Mouse (Mus musculus): ENCODE data around the gene Nog. TPM values are rescaled to one million over a fixed set of nuclear protein-coding genes. Genes with fewer than 3 reads are reported as not detected.

The Nog gene
- polyA plus RNA-seq (2016; fragmentation: Nextera tagmentation; extraction: Ambion mirVana) = 1.1 and 1.7 TPM in 2 replicates

GRCm38 (mm10) chr11:89302056-89302815 is at the start of gene Nog:
Gene Nog (minus strand): TSS chr11:89302332.
- peak within 1 kb of the TSS; percentile 91 for H3K4me2 ChIP-seq
- WGBS = 2% methylated on average over 92 of the region's 97 CpGs
- peaks cover 4% of the 10 kb centered on the region; the same call in 1 of the 2 replicates for H3K27me3 ChIP-seq (replicated peaks)
- H3K9me3 ChIP-seq (replicated peaks) = peaks cover 5% of the 10 kb centered on the region
- H3K36me3 ChIP-seq = no peaks in the 10 kb centered on the region
- 0 out of 2 replicates have a peak, but pooled peaks have one; percentile 27 for ATAC-seq (ENCODE audit: insufficient number of reproducible peaks, low FRiP score)
- H3K27ac ChIP-seq (ENCODE audit: poor library complexity, severe bottlenecking) = peak within 1 kb of the TSS; percentile 84
- peaks cover 30% of the 10 kb centered on the region for H3K4me1 ChIP-seq (replicated peaks)
- peak within 1 kb of the TSS; percentile 76 for H3K4me3 ChIP-seq
- H3K9ac ChIP-seq = peak within 1 kb of the TSS; percentile 82

- 25% methylated on average over 12 of the region's 12 CpGs for WGBS
- ATAC-seq (ENCODE audit: insufficient number of reproducible peaks, low FRiP score) = no peak
Observed at GRCm38 (mm10) chr11:89340238-89340637, 38.1 kb upstream of the Nog start.

GRCm38 (mm10) chr11:89339783-89340182 is 37.7 kb upstream of the Nog start:
- peaks cover 4% of the 10 kb centered on the region for H3K4me1 ChIP-seq (replicated peaks)
- no peak overlapping the region for H3K4me2 ChIP-seq
- H3K4me3 ChIP-seq = no peak overlapping the region
- ATAC-seq (ENCODE audit: insufficient number of reproducible peaks, low FRiP score) = no peak
- 73% methylated on average over 8 of the region's 8 CpGs for WGBS
- H3K9me3 ChIP-seq (replicated peaks) = no peaks in the 10 kb centered on the region
- H3K27ac ChIP-seq (ENCODE audit: poor library complexity, severe bottlenecking) = no peak overlapping the region
- H3K9ac ChIP-seq = no peak overlapping the region
- H3K27me3 ChIP-seq (replicated peaks) = no peaks in the 10 kb centered on the region
- no peaks in the 10 kb centered on the region for H3K36me3 ChIP-seq

More at GRCm38 (mm10) chr11:89340238-89340637, 38.1 kb upstream of the Nog start:
- Histone ChIP-seq H3K4me2 (no peak overlapping the region), H3K9ac (no peak overlapping the region), H3K36me3 (no peaks in the 10 kb centered on the region), H3K9me3 (replicated peaks) (no peaks in the 10 kb centered on the region), H3K4me1 (replicated peaks) (peaks cover 4% of the 10 kb centered on the region), H3K4me3 (no peak overlapping the region), H3K27ac (ENCODE audit: poor library complexity, severe bottlenecking) (no peak overlapping the region), H3K27me3 (replicated peaks) (no peaks in the 10 kb centered on the region)

- Histone ChIP-seq H3K4me3 (no peak overlapping the region), H3K27me3 (replicated peaks) (no peaks in the 10 kb centered on the region)
- no peak for ATAC-seq (ENCODE audit: insufficient number of reproducible peaks, low FRiP score)
Observed at GRCm38 (mm10) chr11:89337910-89338309, 35.8 kb upstream of the Nog start.

GRCm38 (mm10) chr11:89327089-89327881 is 25.2 kb upstream of the Nog start:
- Histone ChIP-seq H3K4me2 (no peak overlapping the region), H3K4me3 (no peak overlapping the region), H3K27me3 (replicated peaks) (no peaks in the 10 kb centered on the region), H3K9me3 (replicated peaks) (no peaks in the 10 kb centered on the region), H3K4me1 (replicated peaks) (no peaks in the 10 kb centered on the region), H3K27ac (ENCODE audit: poor library complexity, severe bottlenecking) (no peak overlapping the region), H3K9ac (no peak overlapping the region), H3K36me3 (no peaks in the 10 kb centered on the region)
- no peak for ATAC-seq (ENCODE audit: insufficient number of reproducible peaks, low FRiP score)
- WGBS = 61% methylated on average over 11 of the region's 11 CpGs

More at GRCm38 (mm10) chr11:89337910-89338309, 35.8 kb upstream of the Nog start:
- Histone ChIP-seq H3K4me1 (replicated peaks) (peaks cover 4% of the 10 kb centered on the region), H3K9me3 (replicated peaks) (no peaks in the 10 kb centered on the region), H3K4me2 (no peak overlapping the region), H3K9ac (no peak overlapping the region), H3K36me3 (no peaks in the 10 kb centered on the region), H3K27ac (ENCODE audit: poor library complexity, severe bottlenecking) (no peak overlapping the region)

- Histone ChIP-seq H3K27me3 (replicated peaks) (no peaks in the 10 kb centered on the region), H3K9ac (no peak overlapping the region), H3K4me3 (no peak overlapping the region), H3K4me1 (replicated peaks) (peaks cover 25% of the 10 kb centered on the region), H3K27ac (ENCODE audit: poor library complexity, severe bottlenecking) (no peak overlapping the region), H3K9me3 (replicated peaks) (no peaks in the 10 kb centered on the region), H3K4me2 (no peak overlapping the region), H3K36me3 (no peaks in the 10 kb centered on the region)
- WGBS = 71% methylated on average over 2 of the region's 2 CpGs
- ATAC-seq (ENCODE audit: insufficient number of reproducible peaks, low FRiP score) = no peak
Observed at GRCm38 (mm10) chr11:89321775-89322174, 19.6 kb upstream of the Nog start.

- WGBS = 50% methylated on average over 6 of the region's 6 CpGs
- no peak for ATAC-seq (ENCODE audit: insufficient number of reproducible peaks, low FRiP score)
Observed at GRCm38 (mm10) chr11:89319675-89320074, 17.5 kb upstream of the Nog start.

GRCm38 (mm10) chr11:89318324-89318723 is 16.2 kb upstream of the Nog start:
- no peaks in the 10 kb centered on the region for H3K9me3 ChIP-seq (replicated peaks)
- ATAC-seq (ENCODE audit: insufficient number of reproducible peaks, low FRiP score) = no peak
- 12% methylated on average over 8 of the region's 8 CpGs for WGBS
- H3K4me3 ChIP-seq = no peak overlapping the region
- H3K4me2 ChIP-seq = peak overlapping the region; percentile 49
- H3K4me1 ChIP-seq (replicated peaks) = peaks cover 44% of the 10 kb centered on the region
- H3K27ac ChIP-seq (ENCODE audit: poor library complexity, severe bottlenecking) = no peak overlapping the region
- H3K9ac ChIP-seq = 0 out of 2 replicates have a peak overlapping the region, but pooled peaks have one; percentile 49
- H3K27me3 ChIP-seq (replicated peaks) = no peaks in the 10 kb centered on the region
- no peaks in the 10 kb centered on the region for H3K36me3 ChIP-seq

More at GRCm38 (mm10) chr11:89319675-89320074, 17.5 kb upstream of the Nog start:
- H3K9me3 ChIP-seq (replicated peaks) = no peaks in the 10 kb centered on the region
- peaks cover 31% of the 10 kb centered on the region for H3K4me1 ChIP-seq (replicated peaks)
- no peak overlapping the region for H3K9ac ChIP-seq
- H3K4me3 ChIP-seq = no peak overlapping the region
- H3K36me3 ChIP-seq = no peaks in the 10 kb centered on the region
- H3K4me2 ChIP-seq = no peak overlapping the region
- no peaks in the 10 kb centered on the region for H3K27me3 ChIP-seq (replicated peaks)
- no peak overlapping the region for H3K27ac ChIP-seq (ENCODE audit: poor library complexity, severe bottlenecking)

GRCm38 (mm10) chr11:89317757-89318156 is 15.6 kb upstream of the Nog start:
- H3K9ac ChIP-seq = no peak overlapping the region
- H3K4me3 ChIP-seq = no peak overlapping the region
- no peaks in the 10 kb centered on the region for H3K9me3 ChIP-seq (replicated peaks)
- no peaks in the 10 kb centered on the region for H3K36me3 ChIP-seq
- H3K27ac ChIP-seq (ENCODE audit: poor library complexity, severe bottlenecking) = 0 out of 2 replicates have a peak overlapping the region, but pooled peaks have one; percentile 18
- no peaks in the 10 kb centered on the region for H3K27me3 ChIP-seq (replicated peaks)
- H3K4me1 ChIP-seq (replicated peaks) = peaks cover 46% of the 10 kb centered on the region
- H3K4me2 ChIP-seq = no peak overlapping the region
- WGBS = 60% methylated on average over 3 of the region's 3 CpGs
- ATAC-seq (ENCODE audit: insufficient number of reproducible peaks, low FRiP score) = no peak

- Histone ChIP-seq H3K27ac (ENCODE audit: poor library complexity, severe bottlenecking) (no peak overlapping the region), H3K27me3 (replicated peaks) (no peaks in the 10 kb centered on the region), H3K36me3 (no peaks in the 10 kb centered on the region), H3K9ac (no peak overlapping the region), H3K9me3 (replicated peaks) (no peaks in the 10 kb centered on the region), H3K4me2 (no peak overlapping the region), H3K4me1 (replicated peaks) (peaks cover 46% of the 10 kb centered on the region), H3K4me3 (no peak overlapping the region)
- no peak for ATAC-seq (ENCODE audit: insufficient number of reproducible peaks, low FRiP score)
- 37% methylated on average over 5 of the region's 5 CpGs for WGBS
Observed at GRCm38 (mm10) chr11:89314374-89314773, 12.2 kb upstream of the Nog start.

GRCm38 (mm10) chr11:89312378-89312777 is 10.2 kb upstream of the Nog start:
- Histone ChIP-seq H3K27ac (ENCODE audit: poor library complexity, severe bottlenecking) (no peak overlapping the region), H3K9me3 (replicated peaks) (no peaks in the 10 kb centered on the region), H3K27me3 (replicated peaks) (no peaks in the 10 kb centered on the region), H3K9ac (no peak overlapping the region), H3K4me1 (replicated peaks) (peaks cover 36% of the 10 kb centered on the region), H3K36me3 (no peaks in the 10 kb centered on the region), H3K4me3 (no peak overlapping the region), H3K4me2 (no peak overlapping the region)
- 54% methylated on average over 3 of the region's 3 CpGs for WGBS
- no peak for ATAC-seq (ENCODE audit: insufficient number of reproducible peaks, low FRiP score)
